Mouse (Mus musculus) ES-Bruce4 (cell line): Measurements from ENCODE around the gene Cacna2d3.

Experiments
- CTCF ChIP-seq: IDR thresholded peaks from one replicate; pipeline ENCODE4 v1.8.1; 2011; ENCODE audit warnings: low read depth, low read length
- EP300 ChIP-seq: IDR thresholded peaks from 2 replicates; pipeline ENCODE4 v1.6.1; 2011; ENCODE audit warnings: low read depth, low read length; ENCODE audit not compliant: insufficient read depth
- POLR2A ChIP-seq: IDR thresholded peaks from one replicate; pipeline ENCODE4 v1.8.1; 2011; ENCODE audit warnings: low read length; ENCODE audit not compliant: insufficient read depth

- TF ChIP-seq POLR2A (no peak), CTCF (no peak), EP300 (no peak)
Observed at GRCm38 (mm10) chr14:29429788-29430187, 291.9 kb downstream of the Cacna2d3 start.
